Mouse (Mus musculus) bone marrow macrophage, adult 2 months (primary cell): ENCODE measurements at regions not wholly inside any gene's neighbourhood (a gene's known extent, or its start where the extent isn't known, plus 50 kb on each side); places are given as distances from the start of the nearest gene placed in this dataset.

Experiments
- CTCF ChIP-seq: IDR thresholded peaks from 2 replicates; pipeline ENCODE4 v1.5.1; 2012; ENCODE audit warnings: low read depth, mild to moderate bottlenecking, low read length, moderate library complexity
- POLR2A ChIP-seq: IDR thresholded peaks from 2 replicates; pipeline ENCODE4 v1.6.1; 2012; ENCODE audit warnings: mild to moderate bottlenecking, low read depth, low read length, borderline replicate concordance

DNA sequence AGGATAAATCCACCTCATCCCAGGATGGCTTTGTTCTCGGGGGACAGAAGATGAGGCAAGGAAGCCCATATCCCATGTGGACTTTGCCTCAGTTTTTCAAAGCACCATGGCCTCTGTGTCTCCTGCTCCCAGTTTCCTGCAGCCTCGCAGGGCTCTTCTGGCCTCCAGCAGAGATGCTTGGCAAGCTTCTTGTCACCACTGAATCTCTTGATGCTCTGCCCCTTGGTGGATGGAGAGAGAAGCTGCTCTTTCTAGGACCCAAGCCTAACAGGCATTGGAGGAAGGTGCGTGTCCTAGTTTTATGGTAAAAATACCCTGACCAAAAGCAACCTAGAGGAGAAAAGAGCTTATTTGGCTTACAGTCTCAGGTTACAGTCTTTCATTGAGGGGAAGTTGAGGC lies 97.1 kb upstream of the Trpm1 start:
- TF ChIP-seq CTCF (no peak), POLR2A (no peak)
